Mouse (Mus musculus): ENCODE results near the gene Slc23a2. TPM values are rescaled to one million over a fixed set of nuclear protein-coding genes. Genes with fewer than 3 reads are reported as not detected.

Slc23a2 gene
- polyA plus RNA-seq, 1 experiment from 2014 or later, result 17.1 TPM

DNA sequence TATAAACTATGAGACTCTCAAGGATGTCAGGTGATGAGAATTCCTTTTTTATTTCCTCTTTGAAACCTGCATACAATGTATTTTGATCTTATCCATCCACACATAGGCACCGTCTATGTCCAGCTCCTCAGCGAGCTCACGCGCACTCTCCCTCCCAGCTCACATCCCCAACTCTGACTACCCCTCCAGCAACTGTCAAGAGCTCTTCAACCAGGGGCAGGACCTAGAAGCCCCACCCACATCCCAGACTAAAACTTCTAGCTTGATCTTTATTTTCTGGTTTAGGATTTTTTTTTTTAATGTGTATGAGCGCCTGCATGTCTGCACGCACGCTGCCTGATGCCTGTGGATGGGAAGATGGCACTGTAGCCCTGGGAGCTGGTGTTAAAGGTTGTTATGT is 14.9 kb downstream of the Slc23a2 start:
- no peaks in the 10 kb centered on the region for H3K27me3 ChIP-seq
- no peak for ATAC-seq (ENCODE audit: low FRiP score)
- H3K4me1 ChIP-seq, result peaks cover 23% of the 10 kb centered on the region
- H3K4me3 ChIP-seq, result no peak overlapping the region
- no peak overlapping the region for H3K27ac ChIP-seq
- no peaks in the 10 kb centered on the region for H3K36me3 ChIP-seq
- H3K9ac ChIP-seq, result no peak overlapping the region
- 90% methylated on average over 7 of the region's 7 CpGs for WGBS
- no peak overlapping the region for H3K4me2 ChIP-seq (replicated peaks)
- no peaks in the 10 kb centered on the region for H3K9me3 ChIP-seq (replicated peaks)

- Histone ChIP-seq H3K4me2 (replicated peaks) (no peak overlapping the region), H3K27ac (no peak overlapping the region), H3K36me3 (no peaks in the 10 kb centered on the region), H3K4me1 (peaks cover 20% of the 10 kb centered on the region), H3K4me3 (no peak overlapping the region), H3K27me3 (no peaks in the 10 kb centered on the region), H3K9ac (no peak overlapping the region), H3K9me3 (replicated peaks) (no peaks in the 10 kb centered on the region)
- 93% methylated on average over 7 of the region's 7 CpGs for WGBS
- no peak for ATAC-seq (ENCODE audit: low FRiP score)
Measured at GRCm38 (mm10) chr2:132129247-132129646, 15.7 kb downstream of the Slc23a2 start.

DNA sequence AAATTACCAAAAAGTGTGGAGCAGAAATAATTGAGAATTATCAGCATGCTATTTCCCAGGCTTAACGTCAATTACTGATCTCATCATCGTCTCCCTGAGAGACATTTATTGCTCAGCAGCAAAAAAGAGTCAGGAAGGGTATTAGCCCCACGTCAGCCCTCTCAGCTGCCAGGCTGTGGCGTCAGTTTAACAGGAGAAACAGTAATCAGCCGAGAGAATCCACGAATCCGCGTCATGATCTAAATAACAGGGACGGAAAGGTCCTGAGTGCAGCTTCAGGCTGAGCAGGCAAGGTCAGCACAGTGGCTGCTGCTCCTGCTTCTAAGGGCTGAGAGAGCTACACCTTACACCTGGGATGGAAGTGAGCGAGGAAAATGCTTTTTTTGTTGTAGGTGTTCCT is 17.0 kb downstream of the Slc23a2 start:
- H3K36me3 ChIP-seq, result no peaks in the 10 kb centered on the region
- H3K9me3 ChIP-seq (replicated peaks), result no peaks in the 10 kb centered on the region
- H3K4me2 ChIP-seq (replicated peaks), result no peak overlapping the region
- 64% methylated on average over 10 of the region's 10 CpGs for WGBS
- no peak overlapping the region; the same call in 1 of the 2 replicates for H3K27ac ChIP-seq
- H3K27me3 ChIP-seq, result no peaks in the 10 kb centered on the region
- H3K4me3 ChIP-seq, result no peak overlapping the region
- ATAC-seq (ENCODE audit: low FRiP score), result no peak
- H3K4me1 ChIP-seq, result peaks cover 11% of the 10 kb centered on the region
- no peak overlapping the region for H3K9ac ChIP-seq

- WGBS, result 100% methylated on average over 1 of the region's 1 CpGs
- no peak for ATAC-seq (ENCODE audit: low FRiP score)
Measured at GRCm38 (mm10) chr2:132126292-132126691, 18.6 kb downstream of the Slc23a2 start.

GRCm38 (mm10) chr2:132123063-132123462 is 21.8 kb downstream of the Slc23a2 start:
- no peak overlapping the region for H3K27ac ChIP-seq
- no peak for ATAC-seq (ENCODE audit: low FRiP score)
- no peak overlapping the region for H3K4me3 ChIP-seq
- 89% methylated on average over 4 of the region's 4 CpGs for WGBS
- H3K27me3 ChIP-seq, result no peaks in the 10 kb centered on the region
- 0 out of 2 replicates have a peak, but pooled peaks cover 2% of the 10 kb centered on the region for H3K4me1 ChIP-seq
- no peaks in the 10 kb centered on the region for H3K9me3 ChIP-seq (replicated peaks)
- H3K4me2 ChIP-seq (replicated peaks), result no peak overlapping the region
- H3K9ac ChIP-seq, result no peak overlapping the region
- no peaks in the 10 kb centered on the region for H3K36me3 ChIP-seq

More at GRCm38 (mm10) chr2:132126292-132126691, 18.6 kb downstream of the Slc23a2 start:
- Histone ChIP-seq H3K36me3 (no peaks in the 10 kb centered on the region), H3K4me2 (replicated peaks) (no peak overlapping the region), H3K4me1 (peaks cover 5% of the 10 kb centered on the region), H3K9me3 (replicated peaks) (no peaks in the 10 kb centered on the region), H3K9ac (no peak overlapping the region), H3K27ac (no peak overlapping the region), H3K27me3 (no peaks in the 10 kb centered on the region), H3K4me3 (no peak overlapping the region)

DNA sequence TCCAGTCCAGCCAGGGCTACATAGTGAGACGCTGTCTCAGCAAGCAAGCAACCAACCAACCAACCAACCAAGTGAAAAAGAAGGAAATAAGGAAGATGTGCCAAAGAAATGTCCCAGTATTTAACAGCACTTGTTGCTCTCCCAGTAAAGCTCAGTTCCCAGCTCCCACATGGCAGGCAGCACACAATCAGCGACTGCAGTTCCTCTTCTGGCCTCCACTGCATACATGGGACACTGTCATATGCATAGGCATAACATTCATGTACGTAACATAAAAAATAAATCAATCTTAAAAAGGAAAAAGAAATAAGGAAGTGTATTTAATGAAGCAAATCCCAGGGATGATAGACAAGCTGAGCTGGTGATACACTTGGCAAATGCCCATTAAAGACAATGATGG is 23.9 kb downstream of the Slc23a2 start:
- Histone ChIP-seq H3K36me3 (no peaks in the 10 kb centered on the region), H3K4me2 (replicated peaks) (no peak overlapping the region), H3K4me3 (no peak overlapping the region), H3K4me1 (no peaks in the 10 kb centered on the region), H3K27ac (no peak overlapping the region), H3K9me3 (replicated peaks) (no peaks in the 10 kb centered on the region), H3K27me3 (no peaks in the 10 kb centered on the region), H3K9ac (no peak overlapping the region)
- no peak for ATAC-seq (ENCODE audit: low FRiP score)
- WGBS, result 93% methylated on average over 3 of the region's 3 CpGs

DNA sequence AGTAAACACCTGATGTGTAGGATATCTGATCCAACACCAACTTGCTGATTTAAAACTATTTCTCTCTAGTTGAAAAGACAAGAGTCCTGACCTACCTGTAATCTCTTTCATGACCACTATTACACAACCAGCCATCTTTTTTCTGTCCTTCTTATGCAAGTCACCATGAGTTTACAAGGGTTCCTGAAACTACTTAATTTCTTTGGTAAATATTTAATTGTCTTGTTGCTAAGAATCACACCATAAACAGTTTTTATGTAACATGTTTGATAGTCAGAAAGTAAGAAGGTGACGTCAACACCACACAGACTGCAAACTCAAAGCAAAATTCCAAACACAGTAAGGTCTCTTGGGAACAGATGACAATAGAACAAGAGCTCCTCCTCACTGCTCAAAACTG is 26.3 kb downstream of the Slc23a2 start:
- Histone ChIP-seq H3K36me3 (no peaks in the 10 kb centered on the region), H3K27ac (no peak overlapping the region), H3K9ac (no peak overlapping the region), H3K4me1 (no peaks in the 10 kb centered on the region), H3K4me2 (replicated peaks) (no peak overlapping the region), H3K4me3 (no peak overlapping the region), H3K27me3 (no peaks in the 10 kb centered on the region), H3K9me3 (replicated peaks) (no peaks in the 10 kb centered on the region)
- WGBS, result 85% methylated on average over 1 of the region's 1 CpGs
- no peak for ATAC-seq (ENCODE audit: low FRiP score)

DNA sequence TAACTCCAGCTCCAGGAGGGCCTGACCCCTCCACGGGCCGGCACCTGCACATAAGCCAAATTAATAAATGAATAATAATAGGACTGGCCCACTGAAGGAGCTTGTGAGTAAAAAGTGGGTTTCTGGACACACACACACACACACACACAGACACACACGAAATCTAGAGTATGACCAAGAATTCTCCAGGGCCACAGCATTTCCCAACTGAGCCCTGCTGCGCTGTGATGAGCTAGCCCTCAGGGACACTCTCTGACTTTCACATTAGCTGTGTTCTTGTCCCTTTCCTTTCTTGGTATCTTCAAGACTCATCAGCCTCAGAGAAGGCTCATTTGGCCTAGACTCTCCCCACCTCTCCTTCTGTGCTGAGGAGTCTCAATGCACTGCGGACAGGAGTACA is 29.0 kb downstream of the Slc23a2 start:
- H3K4me2 ChIP-seq (replicated peaks), result no peak overlapping the region
- 87% methylated on average over 5 of the region's 5 CpGs for WGBS

DNA sequence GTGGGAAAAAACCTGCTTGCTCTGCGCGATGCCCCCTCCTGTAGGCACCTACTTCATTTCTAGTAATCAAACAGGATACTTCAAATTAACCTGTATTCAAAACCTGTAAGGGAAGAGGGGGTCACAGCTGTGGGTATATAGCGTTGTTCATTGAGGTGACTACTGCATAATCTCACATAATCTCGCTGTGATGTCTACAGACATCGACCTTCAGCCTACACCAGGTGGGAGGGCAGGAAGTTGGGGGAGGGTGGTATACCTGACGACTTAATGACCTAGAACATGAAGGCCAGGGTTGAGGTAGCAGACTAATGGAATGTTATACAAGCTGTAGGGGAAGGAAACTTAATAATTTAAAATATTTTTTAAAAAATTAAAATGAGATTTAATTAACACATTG is 29.6 kb downstream of the Slc23a2 start:
- H3K27ac ChIP-seq, result no peak overlapping the region
- H3K4me1 ChIP-seq, result no peaks in the 10 kb centered on the region
- H3K27me3 ChIP-seq, result no peaks in the 10 kb centered on the region
- no peak overlapping the region for H3K4me2 ChIP-seq (replicated peaks)
- H3K4me3 ChIP-seq, result no peak overlapping the region
- no peak overlapping the region for H3K9ac ChIP-seq
- no peak for ATAC-seq (ENCODE audit: low FRiP score)
- 70% methylated on average over 6 of the region's 6 CpGs for WGBS
- no peaks in the 10 kb centered on the region for H3K9me3 ChIP-seq (replicated peaks)
- no peaks in the 10 kb centered on the region for H3K36me3 ChIP-seq

More for the DNA sequence above, 29.0 kb downstream of the Slc23a2 start:
- Histone ChIP-seq H3K27me3 (no peaks in the 10 kb centered on the region), H3K9ac (no peak overlapping the region), H3K27ac (no peak overlapping the region), H3K36me3 (no peaks in the 10 kb centered on the region), H3K9me3 (replicated peaks) (no peaks in the 10 kb centered on the region), H3K4me3 (no peak overlapping the region), H3K4me1 (no peaks in the 10 kb centered on the region)
- ATAC-seq (ENCODE audit: low FRiP score), result no peak

GRCm38 (mm10) chr2:132113962-132114759 is 30.7 kb downstream of the Slc23a2 start:
- Histone ChIP-seq H3K9ac (no peak overlapping the region), H3K27me3 (no peaks in the 10 kb centered on the region), H3K36me3 (no peaks in the 10 kb centered on the region), H3K4me2 (replicated peaks) (no peak overlapping the region), H3K4me1 (no peaks in the 10 kb centered on the region), H3K4me3 (no peak overlapping the region), H3K27ac (no peak overlapping the region), H3K9me3 (replicated peaks) (no peaks in the 10 kb centered on the region)
- ATAC-seq (ENCODE audit: low FRiP score), result 0 out of 2 replicates have a peak, but pooled peaks have one; percentile 7
- WGBS, result 56% methylated on average over 11 of the region's 11 CpGs

GRCm38 (mm10) chr2:132112319-132112718 is 32.6 kb downstream of the Slc23a2 start:
- Histone ChIP-seq H3K36me3 (no peaks in the 10 kb centered on the region), H3K4me3 (no peak overlapping the region), H3K27me3 (no peaks in the 10 kb centered on the region), H3K4me2 (replicated peaks) (no peak overlapping the region), H3K9ac (no peak overlapping the region), H3K4me1 (0 out of 2 replicates have a peak, but pooled peaks cover 2% of the 10 kb centered on the region), H3K9me3 (replicated peaks) (no peaks in the 10 kb centered on the region), H3K27ac (no peak overlapping the region)
- ATAC-seq (ENCODE audit: low FRiP score), result no peak
- WGBS, result 75% methylated on average over 4 of the region's 4 CpGs

- Histone ChIP-seq H3K27me3 (no peaks in the 10 kb centered on the region), H3K9me3 (replicated peaks) (no peaks in the 10 kb centered on the region), H3K36me3 (no peaks in the 10 kb centered on the region), H3K4me3 (no peak overlapping the region), H3K4me1 (peaks cover 5% of the 10 kb centered on the region; the same call in 1 of the 2 replicates), H3K9ac (no peak overlapping the region), H3K27ac (no peak overlapping the region), H3K4me2 (replicated peaks) (no peak overlapping the region)
- ATAC-seq (ENCODE audit: low FRiP score), result no peak
- WGBS, result 69% methylated on average over 2 of the region's 2 CpGs
Measured at GRCm38 (mm10) chr2:132111905-132112304, 33.0 kb downstream of the Slc23a2 start.

DNA sequence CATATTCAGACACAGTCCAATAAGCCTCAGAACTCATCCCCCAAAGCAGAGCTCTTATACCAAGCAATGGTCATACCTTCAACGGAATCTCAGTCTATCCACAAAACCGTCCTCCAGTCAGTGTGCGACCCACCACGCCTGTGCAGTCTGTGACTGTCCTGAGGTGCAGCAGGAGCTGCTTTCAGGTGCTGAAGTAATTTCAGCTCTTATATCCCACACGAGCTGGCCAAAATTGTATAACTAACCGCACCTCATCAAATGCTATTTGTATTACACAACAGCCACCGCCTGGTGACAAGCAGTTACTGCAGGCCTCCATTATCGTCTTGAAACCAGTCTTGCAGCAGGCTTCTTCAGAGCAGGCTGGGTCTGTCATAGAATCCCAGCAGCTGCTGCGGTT is 33.6 kb downstream of the Slc23a2 start:
- Histone ChIP-seq H3K4me3 (no peak overlapping the region), H3K4me1 (peaks cover 5% of the 10 kb centered on the region; the same call in 1 of the 2 replicates), H3K27ac (no peak overlapping the region), H3K36me3 (no peaks in the 10 kb centered on the region), H3K9me3 (replicated peaks) (no peaks in the 10 kb centered on the region), H3K27me3 (no peaks in the 10 kb centered on the region), H3K9ac (no peak overlapping the region), H3K4me2 (replicated peaks) (no peak overlapping the region)
- no peak for ATAC-seq (ENCODE audit: low FRiP score)
- 53% methylated on average over 9 of the region's 9 CpGs for WGBS
